Mouse (Mus musculus) thymus, postnatal 0 days (tissue): Measurements from ENCODE around the gene Sult6b2. TPM values are rescaled to one million over a fixed set of nuclear protein-coding genes. Genes with fewer than 3 reads are reported as not detected.

Experiments
- DNase-seq: peaks from one replicate; pipeline ENCODE4 v3.0.0-alpha.2; 2015; ENCODE audit warnings: low spot score
- polyA plus RNA-seq: library from polyadenylated mRNA; unstranded; fragments of >200 nt; fragmentation: Nextera tagmentation; extraction: Ambion mirVana; gene quantifications from 2 replicates; pipeline ENCODE4 v1.2.1, GENCODE M21; 2015

The Sult6b2 gene
- polyA plus RNA-seq, 1 experiment from 2014 or later: 0.14 TPM

DNA sequence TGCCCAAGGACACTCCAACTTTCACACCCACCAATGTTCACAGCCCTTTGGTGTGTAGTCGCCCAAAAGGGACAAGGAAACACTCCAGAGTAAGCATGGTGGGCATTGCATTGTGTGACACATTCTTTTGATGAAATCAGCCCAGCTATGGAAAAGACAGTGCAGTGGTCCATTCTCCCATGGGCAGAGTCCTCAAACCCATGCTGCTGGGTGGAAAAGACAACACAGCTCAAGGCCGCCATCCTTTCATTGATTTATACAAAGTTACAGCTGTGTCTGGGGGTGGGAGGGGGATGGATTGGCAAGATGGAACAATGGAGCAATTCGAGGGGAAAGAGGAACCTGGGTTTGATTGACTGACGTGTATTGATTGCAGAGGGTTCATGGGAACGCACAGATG, 8.7 kb upstream of the Sult6b2 start:
- no peak for DNase-seq

DNA sequence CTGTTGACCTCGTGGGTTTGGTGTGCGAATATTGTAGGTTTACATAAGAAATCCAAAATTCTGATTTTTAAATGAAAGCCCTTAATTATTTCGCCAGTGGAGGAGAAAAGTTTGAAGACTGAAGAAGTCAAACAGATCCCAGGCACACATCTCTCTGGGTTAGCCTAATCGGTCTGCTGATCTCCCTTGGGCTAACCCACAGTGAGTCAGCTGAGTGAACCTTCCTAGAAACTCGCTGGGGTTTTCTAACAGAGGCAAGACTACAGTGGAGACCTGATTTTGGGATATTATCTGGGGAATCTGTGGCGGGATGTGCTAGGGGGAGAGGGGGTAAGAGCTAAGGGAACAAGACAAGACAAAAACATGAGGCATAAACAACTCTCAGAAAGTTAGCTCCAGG, 5.9 kb upstream of the Sult6b2 start:
- DNase-seq: no peak

DNA sequence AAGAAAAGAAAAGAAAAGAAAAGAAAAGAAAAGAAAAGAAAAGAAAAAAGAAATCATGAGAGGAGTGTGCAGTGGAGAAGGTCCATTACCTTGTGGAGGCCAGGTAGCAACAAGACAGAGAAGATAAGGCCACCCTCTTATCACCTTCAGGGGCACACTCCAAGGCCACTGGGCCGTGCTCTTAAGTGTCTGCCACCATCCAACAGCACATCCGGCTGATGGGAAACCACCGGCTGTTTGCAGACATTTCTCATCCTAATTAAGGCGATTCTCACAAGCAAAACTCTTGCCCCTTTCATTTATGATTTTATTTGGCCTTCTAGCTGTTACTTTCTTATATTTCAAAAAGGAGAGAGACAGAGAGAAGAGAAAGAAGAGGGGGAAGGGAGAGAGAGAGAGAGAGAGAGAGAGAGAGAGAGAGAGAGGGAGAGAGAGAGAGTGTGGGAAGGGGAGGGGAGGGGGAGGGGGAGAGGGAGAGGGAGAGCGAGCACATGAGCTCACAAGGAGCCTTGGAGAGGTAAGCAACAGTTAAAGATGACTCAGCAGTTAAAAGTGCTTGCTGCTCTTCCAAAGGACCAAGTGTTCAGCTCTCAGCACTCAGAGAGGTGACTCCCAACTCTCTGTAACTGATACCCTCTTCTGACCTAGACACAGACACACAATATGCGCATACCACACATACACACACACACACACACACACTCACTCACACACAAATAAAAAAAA, 5.2 kb upstream of the Sult6b2 start:
- no peak for DNase-seq

DNA sequence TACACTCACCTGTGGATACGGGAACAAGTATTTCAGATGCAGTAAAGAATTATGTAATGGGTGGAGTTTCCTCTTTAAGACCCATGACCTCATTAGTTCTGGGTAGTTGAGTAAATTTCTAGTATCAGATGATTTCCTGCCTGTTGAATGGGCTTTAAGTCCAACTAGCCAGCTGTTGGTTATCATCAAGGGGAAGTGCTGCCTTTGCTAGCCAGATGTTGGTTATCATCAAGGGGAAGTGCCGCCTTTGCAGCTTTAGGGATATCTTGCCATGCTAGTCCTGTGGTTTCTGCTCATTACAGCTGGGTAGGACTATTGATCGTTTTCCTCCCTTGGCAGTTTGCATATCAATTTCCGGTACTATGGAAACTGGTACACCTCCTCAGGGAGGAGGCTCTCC, 2.0 kb upstream of the Sult6b2 start:
- no peak for DNase-seq

DNA sequence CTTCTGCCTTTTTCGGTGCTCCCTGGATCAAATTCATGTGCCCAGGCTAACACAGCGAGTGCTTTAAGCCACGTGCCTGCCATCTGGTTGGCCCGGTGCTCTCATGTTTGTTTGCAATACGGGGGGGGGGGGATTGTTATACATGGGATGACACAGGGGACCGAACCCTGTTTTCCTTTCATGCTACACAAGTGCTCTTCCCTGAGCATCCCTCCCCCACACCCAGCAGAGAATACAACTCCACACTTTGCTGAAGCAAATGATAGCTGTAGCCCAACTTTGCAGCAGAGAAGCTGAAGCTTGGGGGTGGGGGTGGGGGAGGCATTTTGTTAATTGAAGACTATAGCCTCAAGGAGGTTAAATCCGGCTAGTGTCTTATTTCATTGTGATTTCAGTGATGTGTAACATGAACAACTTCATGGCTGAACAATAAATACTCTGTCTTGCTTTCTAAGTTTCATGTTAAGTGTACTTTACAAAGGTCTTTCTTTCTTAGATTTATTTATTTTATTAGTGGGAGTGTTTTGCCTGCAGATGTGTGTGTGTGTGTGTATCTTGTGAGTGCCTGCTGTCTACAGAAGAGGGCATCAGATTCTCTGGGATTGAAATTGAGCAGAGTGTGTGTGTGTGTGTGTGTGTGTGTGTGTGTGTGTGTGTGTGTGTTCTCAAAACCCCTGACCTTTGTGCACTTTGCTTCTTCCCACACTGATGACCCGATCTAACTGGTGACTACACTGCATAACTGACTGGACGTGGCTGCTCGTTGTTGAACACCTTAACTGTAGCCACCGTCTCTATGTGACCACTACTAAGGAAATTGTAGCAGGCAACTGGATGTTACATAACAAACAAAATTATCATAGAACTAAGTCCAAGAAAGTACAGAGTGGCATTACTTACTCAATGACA, 1.4 kb downstream of the Sult6b2 start:
- no peak for DNase-seq

DNA sequence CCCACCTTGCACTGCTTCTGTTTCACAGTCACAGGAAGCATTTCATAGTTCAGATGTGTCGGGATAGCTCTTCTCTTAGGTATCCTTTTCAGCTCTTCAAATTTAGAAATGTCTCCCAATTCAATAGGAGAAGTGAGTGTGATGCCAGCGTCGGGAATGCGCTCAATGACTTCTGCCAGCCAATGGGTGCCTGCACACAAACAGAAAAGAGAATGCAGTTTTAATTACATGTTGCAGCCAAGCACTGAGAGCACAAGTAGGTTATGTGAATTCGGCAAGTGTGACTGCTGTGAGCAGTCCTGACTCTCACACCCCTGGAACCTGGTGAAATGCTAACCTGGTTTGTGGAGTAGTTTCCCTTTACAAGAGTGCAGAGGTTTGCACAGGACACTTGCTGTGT, 2.6 kb downstream of the Sult6b2 start:
- no peak for DNase-seq

DNA sequence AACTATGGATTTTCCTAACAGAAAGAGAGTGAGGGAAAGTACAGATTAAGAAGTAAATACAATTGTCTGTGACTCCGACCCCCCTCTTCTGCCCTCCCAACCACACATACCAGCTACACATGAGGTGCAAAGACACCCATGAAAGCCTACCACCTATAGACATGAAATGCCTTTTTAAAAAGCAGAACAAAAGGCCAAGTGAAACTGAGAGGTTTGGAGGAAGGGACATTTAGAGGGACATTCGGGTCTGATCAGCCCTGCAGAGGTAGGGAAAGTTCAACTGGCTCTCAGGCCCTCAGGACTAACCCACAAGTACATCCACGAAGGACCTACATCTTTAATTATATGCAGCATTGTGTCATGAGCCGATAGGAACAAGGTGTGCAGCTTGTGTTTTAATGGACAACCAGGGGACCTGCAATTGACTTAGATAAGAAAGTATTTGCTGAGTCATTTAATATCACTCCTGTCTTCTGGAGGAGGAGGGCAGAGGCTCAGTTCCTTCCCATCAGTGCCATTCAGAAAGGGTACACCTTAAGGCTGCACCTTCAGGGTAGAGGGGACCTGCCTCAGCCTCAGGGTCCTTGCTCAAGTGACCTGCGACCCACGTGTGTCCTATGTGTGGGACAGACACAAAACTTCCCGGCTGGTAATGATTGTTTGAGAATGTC, 4.5 kb downstream of the Sult6b2 start:
- no peak for DNase-seq

DNA sequence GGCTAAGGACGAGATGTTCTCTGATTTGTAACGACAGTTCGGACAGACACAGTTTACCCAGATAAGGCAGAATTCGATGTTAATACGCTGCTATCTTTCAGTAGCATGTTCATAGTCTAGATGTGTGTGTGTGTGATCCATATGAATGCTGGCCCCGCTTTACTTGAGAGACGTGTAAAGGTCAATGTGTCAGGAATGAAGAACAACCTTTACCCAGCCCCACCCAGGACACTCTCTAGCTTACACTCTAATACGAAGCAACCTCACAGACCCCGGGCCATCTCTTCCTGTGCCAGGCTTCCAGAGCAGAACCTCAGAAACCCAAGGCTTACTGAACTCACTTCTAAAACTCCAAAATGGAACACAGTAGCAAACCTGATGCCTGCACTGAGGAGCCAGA, 5.5 kb downstream of the Sult6b2 start:
- DNase-seq: no peak

DNA sequence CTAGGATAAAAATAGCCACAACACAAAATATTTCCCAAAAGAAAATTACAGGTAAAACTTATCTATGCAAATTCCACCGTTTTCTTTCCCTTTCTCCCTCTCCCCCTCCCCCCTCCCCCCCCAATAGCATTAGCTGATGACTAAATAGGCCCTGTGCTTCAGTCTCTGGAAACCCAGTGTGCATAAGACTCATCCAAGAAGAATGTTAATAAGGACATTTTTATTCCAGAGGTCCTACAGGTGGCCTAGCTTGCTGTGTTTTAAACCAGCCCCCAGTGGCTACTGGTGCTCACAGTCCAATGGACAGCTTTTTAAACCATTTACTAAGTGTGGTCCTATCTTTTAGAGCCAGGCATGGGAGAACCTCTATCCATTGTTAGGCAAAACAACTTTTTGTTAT, 6.3 kb downstream of the Sult6b2 start:
- DNase-seq: no peak

DNA sequence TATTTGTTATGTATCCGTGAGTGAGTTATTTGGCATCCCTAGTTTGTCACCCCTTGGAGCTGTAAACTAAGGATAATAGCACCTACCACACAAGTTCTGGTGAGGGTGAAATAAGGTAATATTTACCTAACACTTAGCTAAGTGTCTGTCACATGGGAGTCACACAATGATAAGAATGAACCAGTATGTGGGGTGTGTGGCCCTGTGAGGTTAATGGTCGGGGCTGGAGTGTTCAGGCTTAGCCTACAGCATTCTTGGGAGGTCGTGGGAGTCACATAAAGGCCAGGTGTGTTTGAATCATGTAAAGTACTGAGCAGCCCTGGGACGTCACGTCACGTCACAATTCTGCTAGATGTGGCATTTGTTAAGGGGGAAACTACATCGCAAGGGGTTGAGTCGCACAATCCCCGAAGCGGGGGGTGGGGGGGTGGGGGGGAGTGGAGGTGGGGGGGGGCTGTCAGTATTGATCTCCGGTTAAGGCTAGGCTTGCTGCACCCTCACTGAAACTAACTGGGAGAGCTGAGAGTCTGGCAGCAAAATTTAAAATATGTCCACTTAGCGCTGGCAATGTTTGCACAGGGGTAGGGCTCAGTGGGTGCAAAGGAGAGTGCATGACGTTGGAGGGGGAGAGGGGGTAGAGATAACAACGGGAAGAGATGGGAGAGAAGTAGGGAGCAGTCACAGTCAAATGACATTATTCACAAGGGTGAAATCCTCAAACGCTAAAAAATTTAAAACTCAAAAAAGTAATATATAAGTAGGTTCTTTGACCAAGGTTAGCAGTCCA, 8.5 kb downstream of the Sult6b2 start:
- DNase-seq: no peak

DNA sequence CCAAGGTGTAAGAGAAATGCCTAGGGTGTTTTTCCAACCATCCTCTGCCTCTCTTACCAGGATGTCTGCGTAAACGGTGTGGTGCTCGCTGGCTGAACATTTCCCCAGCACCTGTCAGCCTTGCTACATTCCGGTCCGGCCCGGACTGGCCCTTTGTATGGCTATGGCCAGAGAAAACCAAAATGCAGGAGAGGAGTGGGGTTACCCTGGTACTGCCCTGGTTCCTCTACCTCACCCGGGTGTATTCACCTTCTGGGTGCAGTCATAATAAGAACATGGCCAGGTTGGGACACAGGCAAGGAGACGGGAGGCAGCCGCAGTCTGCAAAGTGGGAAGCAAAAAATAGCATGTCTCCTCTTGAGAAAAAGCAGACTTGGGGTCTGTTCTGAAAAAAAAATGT, 9.2 kb downstream of the Sult6b2 start:
- DNase-seq: no peak

DNA sequence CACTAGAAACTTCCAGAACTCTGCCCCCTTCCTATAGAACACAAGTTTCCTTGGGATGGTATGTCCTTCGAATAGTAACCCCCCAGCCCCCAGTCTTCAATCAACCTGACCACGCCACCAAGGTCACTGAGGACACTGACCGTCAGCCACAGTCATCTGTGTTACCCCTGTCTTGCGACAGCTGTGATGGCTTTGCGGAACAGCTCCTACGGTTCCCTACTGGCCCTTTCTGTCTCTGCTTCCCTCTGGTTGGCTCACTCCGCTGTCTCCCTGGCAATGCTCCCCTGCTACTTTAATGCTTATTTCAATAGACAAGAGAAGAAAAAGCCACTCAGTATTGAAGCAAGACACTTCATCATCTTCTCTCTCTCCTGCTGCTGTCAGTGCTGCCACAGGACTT, 10.8 kb downstream of the Sult6b2 start:
- no peak for DNase-seq

DNA sequence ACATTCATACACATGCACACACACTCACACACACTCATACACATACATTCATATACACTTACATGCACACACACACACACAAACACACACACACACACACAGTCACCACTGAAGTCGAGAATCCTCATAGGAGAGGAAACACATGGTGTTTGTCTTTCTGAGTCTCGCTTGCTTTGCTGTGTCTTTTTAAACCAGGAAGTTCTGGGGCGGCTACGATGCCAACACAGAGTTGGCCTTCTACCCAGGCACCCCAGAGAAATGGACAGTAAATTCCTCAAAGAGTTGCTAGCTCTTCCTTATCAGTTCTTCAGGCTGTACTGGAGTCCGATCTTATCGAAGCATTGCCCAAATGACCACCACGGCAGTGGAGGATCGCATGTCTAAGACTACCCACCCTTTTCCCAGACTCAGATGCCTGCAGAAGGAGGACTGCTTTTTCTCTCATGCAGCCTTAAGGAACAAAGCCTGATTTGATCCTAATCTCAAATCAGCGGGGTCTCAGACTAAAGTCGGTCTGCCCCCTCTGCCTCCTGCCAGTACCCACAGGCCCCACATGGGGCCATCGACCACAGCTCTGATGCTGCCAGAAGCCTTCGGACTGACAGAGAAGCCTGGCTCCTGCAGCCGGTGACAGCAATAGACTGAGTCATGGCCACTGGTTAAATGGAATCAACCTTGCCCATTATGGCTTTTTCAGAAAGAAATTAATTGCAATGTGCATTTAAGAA, 11.9 kb downstream of the Sult6b2 start:
- DNase-seq: peak; percentile 36

DNA sequence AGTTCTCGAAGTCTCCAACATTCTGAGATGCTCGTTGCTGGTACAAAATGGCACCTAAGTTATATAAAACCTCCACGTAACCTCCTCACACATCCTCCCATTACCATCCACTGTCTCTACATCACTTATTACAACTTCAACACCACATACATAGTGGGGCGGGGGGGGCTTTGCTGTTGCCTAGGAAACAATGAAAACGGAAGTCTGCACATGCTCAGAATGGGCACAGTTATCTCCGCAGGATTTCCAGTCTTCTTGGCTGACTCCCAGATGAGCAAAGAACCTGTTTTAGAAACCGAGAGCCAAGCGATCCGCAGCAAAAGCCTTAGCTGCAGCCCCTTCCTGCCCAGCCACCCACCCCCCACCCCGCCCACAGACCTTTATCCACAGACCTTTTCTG, 14.6 kb downstream of the Sult6b2 start:
- no peak for DNase-seq

DNA sequence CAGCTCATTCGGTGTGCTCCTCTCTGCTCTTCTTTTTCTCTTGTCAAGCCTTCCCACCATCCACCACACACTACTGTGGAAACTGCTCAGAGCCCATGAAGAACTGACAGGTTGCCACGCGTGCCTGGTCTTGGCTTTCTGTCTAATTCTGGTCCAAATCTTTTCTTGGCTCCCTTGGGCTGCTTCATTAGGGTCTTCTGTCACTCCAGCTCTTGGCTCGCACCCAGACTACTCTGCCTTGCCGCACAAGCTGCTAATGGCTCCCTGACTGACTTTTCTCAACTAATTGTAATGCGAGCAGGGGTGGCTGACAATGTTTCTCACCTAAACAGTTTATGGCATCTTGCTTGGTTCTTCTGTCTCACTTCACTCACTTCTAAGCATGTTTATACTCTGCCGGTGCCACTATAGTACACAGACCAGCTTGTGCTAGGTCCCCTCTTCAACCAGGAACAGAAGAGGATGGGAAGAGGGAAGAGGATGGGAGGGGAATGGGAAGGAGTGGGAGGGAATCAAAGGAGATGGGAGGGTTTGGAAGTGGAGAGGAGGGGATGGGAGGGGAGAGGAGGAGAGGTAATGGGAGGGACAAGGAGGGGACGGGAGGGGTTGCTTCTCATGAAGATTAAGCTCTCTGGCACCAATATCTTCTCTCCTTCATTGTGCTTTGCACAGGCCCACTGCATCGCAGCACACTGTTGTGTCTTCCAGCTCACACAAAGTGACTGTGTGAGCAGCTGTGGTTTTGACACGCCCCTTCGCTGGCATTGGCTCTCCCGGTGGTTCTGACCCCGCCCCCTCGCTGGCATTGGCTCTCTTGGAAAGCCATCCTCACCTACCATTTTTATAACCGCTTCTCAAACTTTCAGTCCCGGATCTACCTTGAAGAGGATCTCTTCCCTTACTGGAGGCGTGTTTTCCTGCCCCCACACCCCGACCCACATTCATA, 16.0 kb downstream of the Sult6b2 start:
- DNase-seq: no peak

DNA sequence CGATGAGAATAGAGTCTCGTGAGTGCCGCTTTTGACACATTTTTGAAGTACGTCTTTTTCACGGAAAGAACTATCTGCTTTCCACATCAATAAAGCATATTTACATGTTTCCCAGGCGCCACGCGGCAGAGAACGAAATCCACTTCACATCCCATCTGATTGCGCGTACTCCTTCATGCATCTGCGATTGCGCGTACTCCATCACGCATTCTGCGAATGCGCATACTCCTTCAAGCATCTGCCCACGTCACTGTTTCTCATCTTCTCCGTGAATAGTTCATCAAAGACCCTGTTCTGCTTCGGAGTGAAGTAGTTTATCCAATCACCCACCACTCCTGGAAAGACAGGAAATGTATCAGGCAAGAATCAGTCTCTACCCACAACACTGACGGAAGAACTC, 18.2 kb downstream of the Sult6b2 start:
- DNase-seq: no peak

DNA sequence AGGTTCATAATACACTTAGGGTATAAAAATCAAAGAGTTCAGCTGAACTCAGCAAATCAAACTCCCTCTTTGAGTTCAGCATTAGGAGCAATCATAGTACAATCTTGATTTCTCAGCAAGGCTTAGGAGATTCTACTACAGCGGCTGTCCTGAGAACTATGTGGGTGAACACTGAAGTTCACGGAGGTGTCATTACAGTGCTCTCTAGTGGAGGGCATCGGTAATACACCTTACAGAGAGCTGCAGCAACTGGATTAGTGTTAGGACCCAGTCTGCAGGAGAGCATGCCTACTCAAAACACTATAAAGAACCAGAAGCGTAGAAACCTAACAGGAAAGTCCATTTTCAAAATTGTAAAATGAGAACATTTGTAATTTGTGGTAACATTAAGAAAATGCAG, 19.0 kb downstream of the Sult6b2 start:
- peak; percentile 80 for DNase-seq

DNA sequence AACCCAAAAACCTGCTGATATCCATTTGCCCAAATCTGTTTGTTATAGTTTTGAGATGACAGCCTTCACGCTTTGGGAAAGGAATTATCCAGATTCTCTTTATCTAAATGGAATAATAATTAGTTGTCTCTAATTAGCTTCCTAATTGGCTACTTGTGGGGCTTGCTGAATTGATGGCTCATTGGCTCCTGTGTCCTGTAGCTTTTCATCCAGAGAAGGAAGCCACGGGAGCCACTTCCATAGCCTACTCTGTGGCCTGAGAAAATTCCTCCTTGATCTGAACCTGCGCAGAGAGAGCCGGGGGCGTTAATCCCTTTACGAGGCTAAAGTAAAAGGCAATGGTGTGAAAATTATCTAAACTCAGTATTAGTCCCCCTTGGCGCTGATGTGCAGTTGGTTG, 23.0 kb downstream of the Sult6b2 start:
- no peak for DNase-seq

DNA sequence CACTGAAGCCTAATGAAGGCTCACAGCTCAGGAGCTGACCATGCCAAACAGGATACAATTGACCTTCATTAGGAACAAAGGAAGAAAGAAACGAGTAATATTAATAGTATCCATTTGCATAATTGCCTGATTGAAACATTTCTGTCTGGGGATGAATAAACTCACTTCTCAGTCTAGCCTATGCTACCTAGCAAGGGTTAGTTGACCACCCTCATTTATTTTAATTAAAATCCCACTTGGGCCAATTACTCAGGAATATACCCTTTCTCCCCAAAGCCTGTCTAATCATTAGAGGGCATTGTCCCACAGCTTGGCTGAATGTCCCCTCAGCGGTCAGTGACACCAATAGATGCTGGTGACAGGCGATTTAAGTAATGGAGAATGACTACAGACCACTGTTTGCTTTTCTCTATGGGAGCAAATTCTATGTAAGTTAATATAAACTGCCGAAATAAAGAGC, 23.7 kb downstream of the Sult6b2 start:
- DNase-seq: no peak
